Mouse (Mus musculus): Measurements from ENCODE around the gene Limk1. TPM values are rescaled to one million over a fixed set of nuclear protein-coding genes. Genes with fewer than 3 reads are reported as not detected.

Limk1 gene
- polyA plus RNA-seq, 1 experiment, result 22.3 TPM

GRCm38 (mm10) chr5:134728535-134728934, 40.1 kb upstream of the Limk1 start:
- Histone ChIP-seq H3K36me3 (ENCODE audit: control insufficient read depth, insufficient read depth) (no peaks in the 10 kb centered on the region), H3K4me3 (no peak overlapping the region), H3K27me3 (ENCODE audit: control insufficient read depth, insufficient read depth, insufficient read length) (peaks cover 18% of the 10 kb centered on the region), H3K4me2 (ENCODE audit: low read depth) (no peak overlapping the region), H3ac (ENCODE audit: control insufficient read depth, insufficient read length) (no peak overlapping the region), H3K79me2 (ENCODE audit: control insufficient read depth, insufficient read depth) (no peaks in the 10 kb centered on the region)
- TF ChIP-seq USF1 (IDR thresholded peaks at IDR 0.05; ENCODE audit: low read depth) (no peak), REST (IDR thresholded peaks at IDR 0.05; ENCODE audit: insufficient read depth, insufficient read length) (no peak), MAX (IDR thresholded peaks at IDR 0.05; ENCODE audit: low read depth) (no peak), POLR2AphosphoS2 (IDR thresholded peaks at IDR 0.05; ENCODE audit: insufficient read length, low read depth) (no peak), MYOD1 (IDR thresholded peaks at IDR 0.05; ENCODE audit: control insufficient read depth in 1 of 3, insufficient read length in 2 of 3, low read depth in 2 of 3) (no peak)

GRCm38 (mm10) chr5:134727001-134727639, 38.7 kb upstream of the Limk1 start:
- H3K4me3 ChIP-seq, result no peak overlapping the region
- no peaks in the 10 kb centered on the region for H3K79me2 ChIP-seq (ENCODE audit: control insufficient read depth, insufficient read depth)
- H3K36me3 ChIP-seq (ENCODE audit: control insufficient read depth, insufficient read depth), result no peaks in the 10 kb centered on the region
- no peak overlapping the region for H3ac ChIP-seq (ENCODE audit: control insufficient read depth, insufficient read length)
- no peak overlapping the region for H3K4me2 ChIP-seq (ENCODE audit: low read depth)
- TF ChIP-seq REST (IDR thresholded peaks at IDR 0.05; ENCODE audit: insufficient read depth, insufficient read length) (no peak), CEBPB (IDR thresholded peaks at IDR 0.05; ENCODE audit: insufficient read depth, poor library complexity, severe bottlenecking) (no peak), MAX (IDR thresholded peaks at IDR 0.05; ENCODE audit: low read depth) (no peak), E2F4 (IDR thresholded peaks at IDR 0.05; ENCODE audit: insufficient read depth) (no peak)
- H3K27me3 ChIP-seq (ENCODE audit: control insufficient read depth, insufficient read depth, insufficient read length), result peaks cover 28% of the 10 kb centered on the region

GRCm38 (mm10) chr5:134725299-134725698, 36.9 kb upstream of the Limk1 start:
- Histone ChIP-seq H3K79me2 (ENCODE audit: control insufficient read depth, insufficient read depth) (no peaks in the 10 kb centered on the region), H3K27me3 (ENCODE audit: control insufficient read depth, insufficient read depth, insufficient read length) (peaks cover 39% of the 10 kb centered on the region), H3ac (ENCODE audit: control insufficient read depth, insufficient read length) (no peak overlapping the region), H3K36me3 (ENCODE audit: control insufficient read depth, insufficient read depth) (no peaks in the 10 kb centered on the region), H3K4me3 (no peak overlapping the region), H3K4me2 (ENCODE audit: low read depth) (no peak overlapping the region)
- TF ChIP-seq TCF3 (IDR thresholded peaks at IDR 0.05; ENCODE audit: insufficient read length, low read depth), result no peak
- TF ChIP-seq MAX (IDR thresholded peaks at IDR 0.05; ENCODE audit: low read depth), result no peak
- no peak for TF ChIP-seq POLR2AphosphoS2 (IDR thresholded peaks at IDR 0.05; ENCODE audit: insufficient read length, low read depth)
- no peak for TF ChIP-seq POLR2A (IDR thresholded peaks at IDR 0.05; ENCODE audit: insufficient read length, low read depth)
- TF ChIP-seq CEBPB (IDR thresholded peaks at IDR 0.05; ENCODE audit: insufficient read depth, poor library complexity, severe bottlenecking), result no peak
- no peak for TF ChIP-seq E2F4 (IDR thresholded peaks at IDR 0.05; ENCODE audit: insufficient read depth)
- no peak for TF ChIP-seq MYOG (IDR thresholded peaks at IDR 0.05; ENCODE audit: control insufficient read depth in 1 of 3, insufficient read depth in 1 of 3, insufficient read length in 2 of 3, low read depth in 2 of 3)
- TF ChIP-seq USF1 (IDR thresholded peaks at IDR 0.05; ENCODE audit: low read depth), result no peak
- no peak for TF ChIP-seq MYOD1 (IDR thresholded peaks at IDR 0.05; ENCODE audit: control insufficient read depth in 1 of 3, insufficient read length in 2 of 3, low read depth in 2 of 3)
- no peak for TF ChIP-seq SRF (IDR thresholded peaks at IDR 0.05; ENCODE audit: control insufficient read depth, insufficient read length, low read depth)
- TF ChIP-seq TCF12 (IDR thresholded peaks at IDR 0.05; ENCODE audit: insufficient read depth, poor library complexity, severe bottlenecking), result no peak
- no peak for TF ChIP-seq REST (IDR thresholded peaks at IDR 0.05; ENCODE audit: insufficient read depth, insufficient read length)

- Histone ChIP-seq H3K4me3 (no peak overlapping the region), H3K4me2 (ENCODE audit: low read depth) (no peak overlapping the region), H3K79me2 (ENCODE audit: control insufficient read depth, insufficient read depth) (no peaks in the 10 kb centered on the region), H3K27me3 (ENCODE audit: control insufficient read depth, insufficient read depth, insufficient read length) (peaks cover 48% of the 10 kb centered on the region), H3ac (ENCODE audit: control insufficient read depth, insufficient read length) (no peak overlapping the region), H3K36me3 (ENCODE audit: control insufficient read depth, insufficient read depth) (no peaks in the 10 kb centered on the region)
- TF ChIP-seq POLR2AphosphoS2 (IDR thresholded peaks at IDR 0.05; ENCODE audit: insufficient read length, low read depth), result no peak
Observed at GRCm38 (mm10) chr5:134720058-134720457, 31.7 kb upstream of the Limk1 start.

- no peak for TF ChIP-seq TCF3 (IDR thresholded peaks at IDR 0.05; ENCODE audit: insufficient read length, low read depth)
- TF ChIP-seq MYOG (IDR thresholded peaks at IDR 0.05; ENCODE audit: control insufficient read depth in 1 of 3, insufficient read depth in 1 of 3, insufficient read length in 2 of 3, low read depth in 2 of 3), result no peak
- TF ChIP-seq E2F4 (IDR thresholded peaks at IDR 0.05; ENCODE audit: insufficient read depth), result no peak
- no peak for TF ChIP-seq USF1 (IDR thresholded peaks at IDR 0.05; ENCODE audit: low read depth)
- no peak for TF ChIP-seq POLR2A (IDR thresholded peaks at IDR 0.05; ENCODE audit: insufficient read length, low read depth)
- no peak for TF ChIP-seq REST (IDR thresholded peaks at IDR 0.05; ENCODE audit: insufficient read depth, insufficient read length)
- no peak for TF ChIP-seq POLR2AphosphoS2 (IDR thresholded peaks at IDR 0.05; ENCODE audit: insufficient read length, low read depth)
- no peak for TF ChIP-seq TCF12 (IDR thresholded peaks at IDR 0.05; ENCODE audit: insufficient read depth, poor library complexity, severe bottlenecking)
- no peak for TF ChIP-seq CEBPB (IDR thresholded peaks at IDR 0.05; ENCODE audit: insufficient read depth, poor library complexity, severe bottlenecking)
- TF ChIP-seq SRF (IDR thresholded peaks at IDR 0.05; ENCODE audit: control insufficient read depth, insufficient read length, low read depth), result no peak
- TF ChIP-seq MYOD1 (IDR thresholded peaks at IDR 0.05; ENCODE audit: control insufficient read depth in 1 of 3, insufficient read length in 2 of 3, low read depth in 2 of 3), result no peak
- no peak for TF ChIP-seq MAX (IDR thresholded peaks at IDR 0.05; ENCODE audit: low read depth)
- no peak overlapping the region for H3ac ChIP-seq (ENCODE audit: control insufficient read depth, insufficient read length)
- H3K4me2 ChIP-seq (ENCODE audit: low read depth), result no peak overlapping the region
- H3K4me3 ChIP-seq, result no peak overlapping the region
- H3K79me2 ChIP-seq (ENCODE audit: control insufficient read depth, insufficient read depth), result no peaks in the 10 kb centered on the region
- peaks cover 49% of the 10 kb centered on the region for H3K27me3 ChIP-seq (ENCODE audit: control insufficient read depth, insufficient read depth, insufficient read length)
- H3K36me3 ChIP-seq (ENCODE audit: control insufficient read depth, insufficient read depth), result no peaks in the 10 kb centered on the region
Observed at GRCm38 (mm10) chr5:134711076-134711475, 22.7 kb upstream of the Limk1 start.
